Mouse (Mus musculus): ENCODE data around the gene Stox2. TPM values are rescaled to one million over a fixed set of nuclear protein-coding genes. Genes with fewer than 3 reads are reported as not detected.
A peak's percentile ranks its signal among the peaks of the same experiment; 100 is the strongest.

Gene Stox2
- polyA plus RNA-seq, 1 experiment = 2.2 TPM

GRCm38 (mm10) chr8:47388171-47388570, 58.0 kb downstream of the Stox2 start:
- 62% methylated on average over 12 of the region's 12 CpGs for WGBS
- Histone ChIP-seq H3K27ac (ENCODE audit: insufficient read depth, low read depth, low read length) (no peak overlapping the region), H3K4me3 (ENCODE audit: insufficient read depth, low read depth, low read length) (no peak overlapping the region), H3K27me3 (replicated peaks; ENCODE audit: control insufficient read depth, insufficient read depth, low read length) (no peaks in the 10 kb centered on the region), H3K4me1 (ENCODE audit: control insufficient read depth, insufficient read depth, low read length) (no peaks in the 10 kb centered on the region), H3K36me3 (ENCODE audit: control insufficient read depth, insufficient read depth, low read length) (no peaks in the 10 kb centered on the region)
- peak; percentile 61 for DNase-seq
- TF ChIP-seq POLR2A (IDR thresholded peaks at IDR 0.05; ENCODE audit: low read depth, low read length) = no peak
- TF ChIP-seq CTCF (conservative IDR thresholded peaks at IDR 0.05; ENCODE audit: insufficient read depth, insufficient read length, low read depth, low read length) = no peak

- WGBS = 58% methylated on average over 1 of the region's 1 CpGs
- peaks cover 3% of the 10 kb centered on the region for H3K4me1 ChIP-seq (ENCODE audit: control insufficient read depth, insufficient read depth, low read length)
- no peak overlapping the region for H3K27ac ChIP-seq (ENCODE audit: insufficient read depth, low read depth, low read length)
- H3K27me3 ChIP-seq (replicated peaks; ENCODE audit: control insufficient read depth, insufficient read depth, low read length) = no peaks in the 10 kb centered on the region
- DNase-seq = no peak
- peak; percentile 39 for TF ChIP-seq CTCF (conservative IDR thresholded peaks at IDR 0.05; ENCODE audit: insufficient read depth, insufficient read length, low read depth, low read length)
- no peak for TF ChIP-seq POLR2A (IDR thresholded peaks at IDR 0.05; ENCODE audit: low read depth, low read length)
- H3K36me3 ChIP-seq (ENCODE audit: control insufficient read depth, insufficient read depth, low read length) = no peaks in the 10 kb centered on the region
- H3K4me3 ChIP-seq (ENCODE audit: insufficient read depth, low read depth, low read length) = no peak overlapping the region
These were observed 60.4 kb downstream of the Stox2 start for GRCm38 (mm10) chr8:47385810-47386209.

GRCm38 (mm10) chr8:47384151-47384550, 62.0 kb downstream of the Stox2 start:
- Histone ChIP-seq H3K27me3 (replicated peaks; ENCODE audit: control insufficient read depth, insufficient read depth, low read length) (no peaks in the 10 kb centered on the region), H3K4me1 (ENCODE audit: control insufficient read depth, insufficient read depth, low read length) (peaks cover 6% of the 10 kb centered on the region), H3K27ac (ENCODE audit: insufficient read depth, low read depth, low read length) (no peak overlapping the region), H3K4me3 (ENCODE audit: insufficient read depth, low read depth, low read length) (no peak overlapping the region), H3K36me3 (ENCODE audit: control insufficient read depth, insufficient read depth, low read length) (no peaks in the 10 kb centered on the region)
- no peak for TF ChIP-seq CTCF (conservative IDR thresholded peaks at IDR 0.05; ENCODE audit: insufficient read depth, insufficient read length, low read depth, low read length)
- TF ChIP-seq POLR2A (IDR thresholded peaks at IDR 0.05; ENCODE audit: low read depth, low read length) = no peak
- no peak for DNase-seq
- 78% methylated on average over 5 of the region's 5 CpGs for WGBS

- TF ChIP-seq CTCF (conservative IDR thresholded peaks at IDR 0.05; ENCODE audit: insufficient read depth, insufficient read length, low read depth, low read length) (no peak), POLR2A (IDR thresholded peaks at IDR 0.05; ENCODE audit: low read depth, low read length) (no peak)
- no peak overlapping the region for H3K4me3 ChIP-seq (ENCODE audit: insufficient read depth, low read depth, low read length)
- H3K4me1 ChIP-seq (ENCODE audit: control insufficient read depth, insufficient read depth, low read length) = peaks cover 8% of the 10 kb centered on the region
- no peak overlapping the region for H3K27ac ChIP-seq (ENCODE audit: insufficient read depth, low read depth, low read length)
- no peak for DNase-seq
- no peaks in the 10 kb centered on the region for H3K27me3 ChIP-seq (replicated peaks; ENCODE audit: control insufficient read depth, insufficient read depth, low read length)
- 89% methylated on average over 9 of the region's 9 CpGs for WGBS
- no peaks in the 10 kb centered on the region for H3K36me3 ChIP-seq (ENCODE audit: control insufficient read depth, insufficient read depth, low read length)
These were observed 62.5 kb downstream of the Stox2 start for GRCm38 (mm10) chr8:47383632-47384031.

GRCm38 (mm10) chr8:47381216-47381615, 64.9 kb downstream of the Stox2 start:
- no peaks in the 10 kb centered on the region for H3K36me3 ChIP-seq (ENCODE audit: control insufficient read depth, insufficient read depth, low read length)
- 0 out of 2 replicates have a peak overlapping the region, but pooled peaks have one; percentile 39 for H3K27ac ChIP-seq (ENCODE audit: insufficient read depth, low read depth, low read length)
- DNase-seq = peak; percentile 77
- H3K27me3 ChIP-seq (replicated peaks; ENCODE audit: control insufficient read depth, insufficient read depth, low read length) = no peaks in the 10 kb centered on the region
- no peak overlapping the region for H3K4me3 ChIP-seq (ENCODE audit: insufficient read depth, low read depth, low read length)
- H3K4me1 ChIP-seq (ENCODE audit: control insufficient read depth, insufficient read depth, low read length) = peaks cover 8% of the 10 kb centered on the region
- TF ChIP-seq CTCF (conservative IDR thresholded peaks at IDR 0.05; ENCODE audit: insufficient read depth, insufficient read length, low read depth, low read length) = no peak
- WGBS = 35% methylated on average over 3 of the region's 3 CpGs

GRCm38 (mm10) chr8:47380725-47381124, 65.4 kb downstream of the Stox2 start:
- DNase-seq = no peak
- Histone ChIP-seq H3K4me1 (ENCODE audit: control insufficient read depth, insufficient read depth, low read length) (peaks cover 8% of the 10 kb centered on the region), H3K4me3 (ENCODE audit: insufficient read depth, low read depth, low read length) (no peak overlapping the region), H3K27ac (ENCODE audit: insufficient read depth, low read depth, low read length) (peak overlapping the region; percentile 39), H3K36me3 (ENCODE audit: control insufficient read depth, insufficient read depth, low read length) (no peaks in the 10 kb centered on the region), H3K27me3 (replicated peaks; ENCODE audit: control insufficient read depth, insufficient read depth, low read length) (no peaks in the 10 kb centered on the region)
- WGBS = 70% methylated on average over 6 of the region's 6 CpGs
- no peak for TF ChIP-seq POLR2A (IDR thresholded peaks at IDR 0.05; ENCODE audit: low read depth, low read length)
- no peak for TF ChIP-seq CTCF (conservative IDR thresholded peaks at IDR 0.05; ENCODE audit: insufficient read depth, insufficient read length, low read depth, low read length)

- H3K4me3 ChIP-seq (ENCODE audit: insufficient read depth, low read depth, low read length) = no peak overlapping the region
- H3K4me1 ChIP-seq (ENCODE audit: control insufficient read depth, insufficient read depth, low read length) = peaks cover 8% of the 10 kb centered on the region
- 34% methylated on average over 3 of the region's 3 CpGs for WGBS
- peak; percentile 84 for DNase-seq
- no peaks in the 10 kb centered on the region for H3K27me3 ChIP-seq (replicated peaks; ENCODE audit: control insufficient read depth, insufficient read depth, low read length)
- no peaks in the 10 kb centered on the region for H3K36me3 ChIP-seq (ENCODE audit: control insufficient read depth, insufficient read depth, low read length)
- TF ChIP-seq POLR2A (IDR thresholded peaks at IDR 0.05; ENCODE audit: low read depth, low read length) (no peak), CTCF (conservative IDR thresholded peaks at IDR 0.05; ENCODE audit: insufficient read depth, insufficient read length, low read depth, low read length) (no peak)
- peak overlapping the region; percentile 10; the same call in 1 of the 2 replicates for H3K27ac ChIP-seq (ENCODE audit: insufficient read depth, low read depth, low read length)
These were observed 66.1 kb downstream of the Stox2 start for GRCm38 (mm10) chr8:47380075-47380474.
